Mouse (Mus musculus) embryo, embryonic 11 days (tissue): ENCODE measurements around the gene 4930404H24Rik.

Experiments
- DNase-seq: peaks from one replicate; pipeline ENCODE4 v3.0.0-alpha.2; 2015

The 4930404H24Rik gene

GRCm38 (mm10) chr2:153512416-153513323 is 20.1 kb downstream of the 4930404H24Rik start:
- no peak for DNase-seq

GRCm38 (mm10) chr2:153513983-153514382 is 21.4 kb downstream of the 4930404H24Rik start:
- no peak for DNase-seq

GRCm38 (mm10) chr2:153514497-153515380 is 22.1 kb downstream of the 4930404H24Rik start:
- no peak for DNase-seq

GRCm38 (mm10) chr2:153515582-153515981 is 23.0 kb downstream of the 4930404H24Rik start:
- no peak for DNase-seq

DNA sequence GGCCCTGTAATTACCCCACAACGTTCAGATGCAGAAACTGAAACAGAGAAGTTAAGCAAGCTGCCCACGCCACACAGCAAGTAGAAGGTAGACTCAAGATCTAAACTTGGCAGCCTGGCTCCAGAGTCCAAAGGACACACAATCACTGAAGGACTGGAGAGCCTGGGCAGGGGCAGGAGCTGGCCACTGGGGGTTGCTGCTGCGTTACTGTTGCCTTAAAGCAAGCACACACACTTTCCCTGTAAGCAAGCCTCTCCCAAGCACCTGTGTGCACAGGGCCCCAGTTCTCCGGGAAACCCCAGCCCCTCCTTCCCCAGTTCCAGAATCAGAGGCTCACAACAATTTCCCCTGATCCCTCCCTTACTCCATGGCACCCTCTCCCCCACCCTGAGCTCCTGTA is 24.4 kb downstream of the 4930404H24Rik start:
- no peak for DNase-seq

- DNase-seq: no peak
Measured at GRCm38 (mm10) chr2:153520057-153520456, 27.5 kb downstream of the 4930404H24Rik start.

GRCm38 (mm10) chr2:153522270-153522669 is 29.7 kb downstream of the 4930404H24Rik start:
- DNase-seq: peak; percentile 58

- no peak for DNase-seq
Measured at GRCm38 (mm10) chr2:153523143-153523542, 30.6 kb downstream of the 4930404H24Rik start.

DNA sequence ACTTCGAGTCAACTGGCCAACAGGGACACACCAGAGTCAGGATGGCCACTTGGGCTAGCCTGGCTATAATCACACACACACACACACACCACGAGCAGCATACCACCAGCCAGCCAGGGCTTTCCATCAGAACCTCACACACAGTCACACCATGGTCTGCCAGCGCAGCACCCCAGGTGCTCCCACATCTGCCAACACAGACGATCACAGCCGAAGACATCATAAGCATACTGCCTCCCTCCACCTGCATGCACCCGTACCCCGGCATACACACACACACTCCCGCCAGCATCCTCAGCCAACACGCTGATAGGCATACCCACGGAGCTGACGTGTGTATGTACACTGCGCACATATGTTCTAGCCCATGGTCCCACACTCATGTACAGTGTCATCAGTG is 31.1 kb downstream of the 4930404H24Rik start:
- DNase-seq: no peak

DNA sequence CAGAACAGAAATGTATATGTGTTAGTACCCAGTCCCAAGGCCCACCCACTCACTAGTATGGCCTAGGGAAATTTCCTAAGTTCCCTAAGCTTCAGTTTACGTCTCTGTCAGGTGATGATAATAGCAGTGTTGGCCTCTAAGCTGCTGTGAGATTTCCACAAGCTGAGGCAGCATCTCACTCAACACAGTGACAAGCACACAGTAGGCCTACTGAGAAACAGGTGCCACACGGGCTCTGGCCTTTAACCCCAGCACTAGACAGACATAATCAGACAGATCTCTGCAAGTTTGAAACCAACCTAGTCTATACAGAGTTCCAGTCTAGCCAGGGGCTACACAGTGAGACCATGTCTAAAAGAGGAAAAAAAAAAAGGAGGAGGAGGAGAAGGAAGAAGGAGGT is 32.1 kb downstream of the 4930404H24Rik start:
- no peak for DNase-seq

DNA sequence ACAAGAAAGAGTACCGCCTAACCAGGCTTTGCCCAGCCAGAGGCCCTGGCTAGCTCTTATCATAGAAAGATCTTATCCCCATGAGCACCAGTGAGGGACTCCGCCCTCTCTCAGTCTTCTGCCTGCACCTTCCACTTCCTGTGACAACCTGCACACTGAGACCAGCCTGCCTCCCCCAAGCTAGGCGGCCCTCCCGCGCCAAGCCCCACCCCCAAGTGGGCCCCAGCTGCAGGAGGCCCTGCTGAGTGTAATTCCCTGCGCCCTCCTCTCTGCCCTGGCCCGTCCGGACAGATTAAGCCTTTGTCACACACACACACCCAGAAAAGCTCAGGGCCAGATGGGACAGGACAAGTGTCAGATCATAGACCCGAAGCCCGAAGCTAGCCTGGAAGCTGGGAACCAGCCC is 33.3 kb downstream of the 4930404H24Rik start:
- peak; percentile 53 for DNase-seq

DNA sequence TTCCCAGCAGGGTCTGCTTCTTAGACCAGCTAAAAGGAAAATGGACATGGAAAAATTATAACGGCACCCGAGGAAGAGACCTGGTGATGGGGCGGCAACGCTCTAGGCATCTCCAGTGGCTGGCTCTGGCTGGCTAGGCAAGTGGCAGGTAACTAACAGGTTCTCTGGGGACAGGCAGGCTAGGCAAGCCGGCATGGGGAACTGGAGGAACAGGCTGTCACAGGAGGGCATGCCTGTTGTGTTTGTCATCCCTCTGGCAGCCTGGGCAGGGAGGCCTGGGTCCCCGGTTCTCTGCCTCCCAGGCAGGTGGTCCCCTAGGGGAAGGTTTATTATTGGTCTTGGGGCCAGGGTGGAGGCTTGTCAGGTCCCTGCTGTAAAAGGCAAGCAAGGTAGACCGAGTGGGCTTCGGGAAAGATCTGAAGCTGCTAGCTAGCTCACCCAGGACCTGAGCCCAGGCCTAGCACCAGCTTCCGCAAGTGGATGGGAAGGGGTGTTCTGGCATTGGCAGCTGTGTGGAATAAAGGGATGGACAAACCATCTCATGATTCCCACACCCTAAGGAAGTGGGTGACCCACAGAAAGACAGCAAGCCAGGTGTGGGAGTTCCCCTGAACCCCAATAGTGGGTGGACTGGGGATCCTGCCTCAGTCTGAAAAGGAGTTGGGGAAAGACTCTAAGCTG is 34.4 kb downstream of the 4930404H24Rik start:
- no peak for DNase-seq

DNA sequence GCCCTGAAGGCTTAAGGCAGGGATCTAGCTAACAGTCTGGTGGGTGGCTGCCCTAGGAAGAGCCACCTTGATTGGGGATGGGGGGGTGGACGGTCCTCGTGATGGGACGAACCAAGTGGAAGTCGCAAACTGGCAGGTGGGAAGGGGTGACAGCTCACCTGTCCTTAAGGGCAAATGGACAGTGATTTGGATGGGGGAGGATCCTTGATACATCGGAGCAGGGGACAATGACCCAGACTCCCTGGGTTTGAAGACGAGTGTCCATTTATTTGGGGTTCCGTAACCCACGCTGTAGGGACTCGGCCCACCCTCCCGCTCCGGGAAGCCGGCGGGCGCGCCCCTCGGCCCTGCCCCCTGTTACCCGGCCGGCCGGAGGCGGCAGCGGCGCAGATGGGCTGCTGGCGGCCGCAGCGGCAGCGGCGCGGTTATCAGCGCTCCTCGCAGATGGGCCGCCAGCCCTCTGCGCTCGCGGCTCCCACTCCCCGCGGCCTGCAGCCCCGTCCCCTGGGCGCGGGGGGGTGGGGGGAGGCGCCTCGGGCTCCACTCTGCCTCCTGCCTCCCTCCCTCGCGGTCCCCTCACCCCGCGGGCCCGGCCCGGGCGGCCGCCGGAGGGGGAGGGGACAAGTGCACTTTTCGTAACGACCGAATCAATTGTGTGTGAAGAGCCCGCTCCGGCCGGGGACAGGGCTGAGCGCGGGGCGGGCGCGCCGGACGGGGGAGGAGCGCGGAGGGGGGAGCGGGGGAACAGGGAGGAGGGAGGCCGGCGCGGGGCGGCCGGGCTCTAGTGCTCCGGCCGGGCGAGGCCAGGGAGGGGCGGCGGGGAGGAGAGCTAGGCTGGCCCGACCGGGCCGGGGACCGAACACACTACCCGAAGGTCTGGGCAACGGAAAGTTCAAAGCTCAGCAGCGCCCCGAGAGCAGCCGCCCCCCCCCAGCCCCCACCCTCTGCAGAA is 35.3 kb downstream of the 4930404H24Rik start:
- peak; percentile 84 for DNase-seq

DNA sequence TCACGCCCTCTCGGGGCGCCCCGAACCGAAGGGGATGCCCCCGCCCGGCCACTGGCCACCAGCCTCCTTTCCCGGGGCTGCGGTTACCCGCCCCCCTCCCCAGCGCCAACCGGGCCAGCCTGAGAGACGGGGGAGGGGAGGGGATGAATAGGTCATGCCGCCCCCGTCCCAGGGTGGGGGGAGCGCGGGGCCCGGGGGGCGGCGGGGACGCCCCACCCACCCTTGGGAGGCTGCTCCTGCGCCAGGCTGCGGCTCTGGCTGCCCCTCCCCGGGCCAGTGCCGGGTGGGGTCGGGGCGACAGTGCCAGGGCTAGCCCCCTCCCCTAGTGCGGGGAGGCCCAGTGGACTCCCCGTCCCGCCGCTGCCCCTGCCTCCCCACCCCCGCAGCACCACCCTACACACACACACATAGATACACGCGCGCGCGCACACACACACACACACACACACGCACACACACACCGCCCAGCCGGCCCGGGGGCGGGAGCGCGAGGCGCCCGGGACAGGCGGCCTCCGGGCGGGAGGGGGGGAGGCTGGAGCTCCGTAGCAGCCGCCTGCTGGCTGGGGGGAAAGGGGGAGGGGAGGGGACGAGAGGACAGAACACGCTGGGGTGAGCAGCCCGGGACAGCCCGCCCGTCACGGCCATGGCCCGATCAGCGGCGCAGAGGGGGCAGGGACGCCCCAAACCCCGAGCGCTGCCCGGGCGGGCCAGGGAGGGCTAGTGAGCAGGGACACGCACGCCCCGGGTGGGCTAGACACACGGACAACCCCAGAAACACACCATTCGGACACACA is 36.2 kb downstream of the 4930404H24Rik start:
- DNase-seq: peak; percentile 79

DNA sequence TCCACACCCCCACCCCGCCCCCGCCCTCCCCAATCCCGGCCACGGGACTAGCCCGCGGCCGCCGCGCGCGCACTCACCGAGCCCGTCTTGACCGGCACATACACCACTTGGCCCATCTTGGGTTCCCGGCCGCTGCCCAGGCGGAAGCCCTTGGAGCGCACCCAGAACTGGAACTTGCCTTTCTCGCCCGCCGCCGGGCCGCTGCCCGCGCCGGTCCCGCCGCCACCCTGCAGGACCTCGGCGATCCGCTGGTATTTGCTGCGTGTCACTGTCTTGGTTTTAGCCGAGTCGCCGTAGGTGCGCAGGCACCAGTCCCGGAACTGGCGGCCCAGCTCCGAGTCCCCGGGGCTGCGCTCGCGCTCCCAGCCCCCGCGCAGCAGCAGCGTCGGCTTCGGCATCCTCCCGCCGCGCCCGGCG is 36.8 kb downstream of the 4930404H24Rik start:
- DNase-seq: peak; percentile 72

GRCm38 (mm10) chr2:153529931-153530766 is 37.6 kb downstream of the 4930404H24Rik start, which contains the start of gene Nol4l:
Nol4l (minus strand) TSS chr2:153529971.
- peak; percentile 62 for DNase-seq

GRCm38 (mm10) chr2:153530948-153531347 is 38.4 kb downstream of the 4930404H24Rik start:
- no peak for DNase-seq

- no peak for DNase-seq
Measured at GRCm38 (mm10) chr2:153533981-153534380, 41.4 kb downstream of the 4930404H24Rik start.

DNA sequence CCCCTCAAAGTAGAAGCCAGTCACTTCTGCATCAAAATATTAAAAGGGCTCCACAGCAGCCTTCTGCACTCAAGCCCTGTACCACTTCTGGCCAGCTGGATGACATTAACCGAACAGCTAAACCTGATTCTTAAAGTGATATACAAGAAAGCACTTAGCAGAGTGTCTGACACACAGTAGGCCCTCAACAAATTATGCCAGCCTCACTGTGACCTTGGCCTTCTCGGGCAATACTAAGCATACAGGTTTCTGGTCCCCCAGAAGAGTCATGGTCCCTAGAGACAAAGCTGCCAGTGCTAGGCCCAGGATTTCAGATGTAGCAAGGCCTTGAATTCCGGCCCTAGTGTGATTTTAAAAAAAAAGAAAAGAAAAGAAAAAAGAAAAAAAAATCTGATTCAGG is 46.3 kb downstream of the 4930404H24Rik start:
- no peak for DNase-seq
